Mouse (Mus musculus): ENCODE measurements at regions not wholly inside any gene's neighbourhood (a gene's known extent, or its start where the extent isn't known, plus 50 kb on each side); places are given as distances from the start of the nearest gene placed in this dataset.

- TF ChIP-seq HCFC1 (IDR thresholded peaks at IDR 0.05; ENCODE audit: borderline replicate concordance, insufficient read depth, low read length) (no peak), ZNF384 (IDR thresholded peaks at IDR 0.05; ENCODE audit: low read depth, low read length) (no peak), MAFK (IDR thresholded peaks at IDR 0.05; ENCODE audit: insufficient read depth, low read depth, low read length) (no peak), CHD2 (IDR thresholded peaks at IDR 0.05; ENCODE audit: low read depth, low read length) (no peak)
Observed at GRCm38 (mm10) chr12:51502724-51503123, 90.4 kb upstream of the Coch start.

Data from ES-E14 (cell line).